Mouse (Mus musculus) C2C12 (cell line): ENCODE data around the gene Aadat.

Experiments
- CEBPB ChIP-seq: IDR thresholded peaks from one replicate; pipeline ENCODE4 v1.6.1; 2011; ENCODE audit warnings: low read depth, mild to moderate bottlenecking, control low read depth, moderate library complexity
- CTCF ChIP-seq: IDR thresholded peaks from one replicate; pipeline ENCODE4 v1.5.1; 2011; ENCODE audit not compliant: control insufficient read depth, insufficient read depth, insufficient read length
- USF1 ChIP-seq: IDR thresholded peaks from one replicate; pipeline ENCODE4 v1.6.1; 2011; ENCODE audit warnings: low read depth, mild to moderate bottlenecking, control low read depth, moderate library complexity

DNA sequence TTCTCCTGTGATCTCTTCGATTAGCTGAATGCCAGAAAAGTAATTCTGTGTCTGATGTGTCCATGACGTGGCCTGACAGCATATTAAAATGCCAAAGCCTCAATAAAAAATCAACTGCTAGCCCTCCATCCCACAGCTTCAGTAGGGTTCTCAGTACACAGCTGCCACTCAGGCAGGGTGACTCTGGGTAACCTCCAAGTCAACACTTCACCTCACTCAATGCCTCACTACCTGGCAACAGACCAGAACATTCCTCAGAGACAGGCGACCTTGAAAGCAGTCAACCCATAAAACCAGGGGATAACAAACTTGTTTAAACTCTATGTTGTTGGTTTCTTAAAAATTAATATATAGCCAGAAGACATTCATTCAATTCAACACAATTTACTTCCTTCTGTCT, 13.3 kb upstream of the Aadat start:
- TF ChIP-seq CTCF (no peak), USF1 (no peak), CEBPB (no peak)
